Mouse (Mus musculus) kidney, embryonic 15.5 days (tissue): ENCODE data around the gene Camkv. TPM values are rescaled to one million over a fixed set of nuclear protein-coding genes. Genes with fewer than 3 reads are reported as not detected.

ENCODE experiments used
- ATAC-seq: fragments of 200-750 bp; cut with Nextera tagmentation; replicated peaks from 2 replicates; pipeline ENCODE4 v1.8.0; 2017; ENCODE audit warnings: moderate TSS enrichment; ENCODE audit not compliant: low FRiP score
- H3K27ac ChIP-seq: fragments of 300-500 bp; sonication (generic); 2 replicates; pipeline ENCODE4 v1.5.1; 2015; ENCODE audit warnings: mild to moderate bottlenecking, inconsistent platforms
- H3K27me3 ChIP-seq: fragments of 300-500 bp; sonication (generic); 2 replicates; pipeline ENCODE4 v1.6.1; 2015; ENCODE audit warnings: inconsistent platforms
- H3K36me3 ChIP-seq: fragments of 300-500 bp; sonication (generic); 2 replicates; pipeline ENCODE4 v1.6.1; 2015; ENCODE audit warnings: inconsistent platforms
- H3K4me1 ChIP-seq: fragments of 300-500 bp; sonication (generic); 2 replicates; pipeline ENCODE4 v1.6.1; 2015; ENCODE audit warnings: inconsistent platforms
- H3K4me2 ChIP-seq: fragments of 300-500 bp; sonication (generic); 2 replicates; pipeline ENCODE4 v1.6.1; 2015; ENCODE audit warnings: moderate library complexity, mild to moderate bottlenecking, inconsistent platforms
- H3K4me3 ChIP-seq: fragments of 300-500 bp; sonication (generic); replicated peaks from 2 replicates; pipeline ENCODE4 v1.5.1; 2015; ENCODE audit warnings: mild to moderate bottlenecking, inconsistent platforms
- H3K9ac ChIP-seq: fragments of 300-500 bp; sonication (generic); 2 replicates; pipeline ENCODE4 v1.6.1; 2015; ENCODE audit warnings: mild to moderate bottlenecking, inconsistent platforms
- H3K9me3 ChIP-seq: fragments of 300-500 bp; sonication (generic); replicated peaks from 2 replicates; pipeline ENCODE4 v1.6.1; 2016; ENCODE audit warnings: inconsistent platforms
- WGBS: fragments of 180-500 bp; shearing (Covaris S2); methylation state at CpG from one replicate; pipeline ENCODE4 v1.1.7; 2015; ENCODE audit warnings: mixed read lengths; 5-methylcytosine and 5-hydroxymethylcytosine counted together
- polyA plus RNA-seq: library from polyadenylated mRNA; unstranded; fragments of >200 nt; fragmentation: Nextera tagmentation; extraction: Ambion mirVana; gene quantifications from 2 replicates; pipeline ENCODE4 v1.2.1, GENCODE M21; 2015

Gene Camkv
- polyA plus RNA-seq, 1 experiment from 2014 or later: 2.2 TPM

- WGBS: 90% methylated on average over 7 of the region's 7 CpGs
- Histone ChIP-seq H3K27ac (no peak overlapping the region), H3K4me1 (0 out of 2 replicates have a peak, but pooled peaks cover 5% of the 10 kb centered on the region), H3K4me3 (no peak overlapping the region), H3K36me3 (peaks cover 68% of the 10 kb centered on the region), H3K9ac (no peak overlapping the region), H3K4me2 (no peak overlapping the region), H3K27me3 (no peaks in the 10 kb centered on the region), H3K9me3 (no peaks in the 10 kb centered on the region)
- ATAC-seq: no peak
These were observed 33.1 kb downstream of the Camkv start for GRCm38 (mm10) chr9:107968531-107968930.

DNA sequence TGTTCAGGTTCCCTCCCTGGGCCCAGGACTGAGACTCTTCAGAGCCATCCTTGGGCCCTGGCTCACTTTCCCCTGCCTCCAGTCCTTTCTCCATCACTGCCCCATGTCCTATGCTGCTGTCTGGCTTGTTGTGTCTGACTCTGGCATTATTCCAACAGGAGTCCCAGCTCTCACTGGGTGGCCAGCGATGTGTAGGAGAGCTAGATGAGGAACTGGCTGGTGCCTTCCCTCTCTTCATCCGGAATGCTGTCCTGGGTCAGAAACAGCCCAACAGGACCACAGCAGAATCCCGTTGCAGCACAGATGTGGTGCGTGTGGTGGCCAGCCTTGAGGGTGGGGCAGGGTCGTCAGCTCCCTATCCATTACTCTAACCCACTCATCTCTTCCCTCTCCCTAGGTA lies 34.8 kb downstream of the Camkv start:
- WGBS: 80% methylated on average over 5 of the region's 5 CpGs
- peaks cover 54% of the 10 kb centered on the region for H3K36me3 ChIP-seq
- H3K27ac ChIP-seq: no peak overlapping the region
- H3K4me1 ChIP-seq: peaks cover 7% of the 10 kb centered on the region
- no peak for ATAC-seq
- no peak overlapping the region for H3K4me2 ChIP-seq
- no peaks in the 10 kb centered on the region for H3K9me3 ChIP-seq
- H3K27me3 ChIP-seq: no peaks in the 10 kb centered on the region
- H3K4me3 ChIP-seq: no peak overlapping the region
- no peak overlapping the region for H3K9ac ChIP-seq

- no peak overlapping the region for H3K4me2 ChIP-seq
- 65% methylated on average over 8 of the region's 8 CpGs for WGBS
- H3K4me3 ChIP-seq: no peak overlapping the region
- H3K27ac ChIP-seq: no peak overlapping the region
- peak; percentile 60; the same call in 1 of the 2 replicates for ATAC-seq
- no peak overlapping the region for H3K9ac ChIP-seq
- peaks cover 13% of the 10 kb centered on the region for H3K4me1 ChIP-seq
- no peaks in the 10 kb centered on the region for H3K27me3 ChIP-seq
- no peaks in the 10 kb centered on the region for H3K9me3 ChIP-seq
- peaks cover 49% of the 10 kb centered on the region for H3K36me3 ChIP-seq
These were observed 36.4 kb downstream of the Camkv start for GRCm38 (mm10) chr9:107971690-107972541.

GRCm38 (mm10) chr9:107974491-107975171 lies 39.2 kb downstream of the Camkv start:
- Histone ChIP-seq H3K27me3 (no peaks in the 10 kb centered on the region), H3K9ac (no peak overlapping the region), H3K9me3 (no peaks in the 10 kb centered on the region), H3K4me3 (no peak overlapping the region), H3K27ac (peak overlapping the region; percentile 72), H3K36me3 (peaks cover 26% of the 10 kb centered on the region), H3K4me2 (no peak overlapping the region), H3K4me1 (peaks cover 13% of the 10 kb centered on the region)
- ATAC-seq: no peak
- 78% methylated on average over 10 of the region's 10 CpGs for WGBS

DNA sequence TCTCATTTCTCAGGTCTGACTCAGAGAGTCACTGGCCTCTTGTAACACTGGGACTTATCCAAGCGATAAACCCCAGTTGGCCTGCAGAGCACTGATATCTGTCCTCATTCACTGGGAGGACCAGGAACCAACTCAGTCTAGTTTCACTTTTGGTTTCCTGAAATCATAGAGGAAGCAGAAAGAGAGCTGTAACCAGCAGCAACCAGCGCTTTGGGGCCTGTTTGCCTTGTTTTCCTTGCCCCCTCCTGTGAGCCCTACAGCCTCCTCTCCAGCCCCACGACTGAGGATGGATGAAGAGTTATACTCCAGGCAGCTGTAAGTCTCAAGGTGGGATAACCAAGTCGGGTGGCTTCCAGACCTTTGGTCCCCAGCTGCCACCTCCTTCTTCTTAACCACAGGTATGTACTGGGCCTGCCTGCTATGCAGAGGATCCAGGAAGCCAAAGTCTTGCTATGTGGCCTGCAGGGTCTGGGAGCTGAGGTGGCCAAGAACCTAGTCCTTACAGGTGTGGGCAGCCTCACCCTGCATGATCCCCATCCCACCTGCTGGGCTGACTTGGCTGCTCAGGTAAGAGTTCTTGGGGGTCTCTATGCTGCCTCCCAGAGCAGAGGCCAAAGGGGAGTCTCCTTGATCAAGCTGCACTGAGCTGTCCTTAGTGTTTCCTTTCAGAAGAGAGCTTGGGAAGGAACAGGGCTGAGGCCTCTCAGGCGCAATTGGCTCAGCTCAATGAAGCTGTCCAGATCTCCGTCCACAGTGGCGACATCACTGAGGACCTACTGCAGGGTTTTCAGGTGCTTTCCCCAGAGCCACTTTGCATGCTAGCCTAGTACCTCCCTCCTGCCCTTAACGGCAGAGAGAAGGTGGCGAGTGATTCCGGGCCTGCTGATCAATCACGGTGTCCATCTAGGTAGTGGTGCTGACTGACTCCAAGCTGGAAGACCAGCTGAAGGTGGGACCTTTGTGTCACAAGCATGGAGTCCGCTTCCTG lies 40.2 kb downstream of the Camkv start, which contains the start of gene Uba7:
Uba7 (plus strand) TSS at position 107 of the 988 bp plus-strand sequence.
- Histone ChIP-seq H3K4me3 (no peak within 1 kb of the TSS; the same call in 1 of the 2 replicates), H3K27me3 (no peaks in the 10 kb centered on the region), H3K4me1 (peaks cover 15% of the 10 kb centered on the region), H3K36me3 (peaks cover 17% of the 10 kb centered on the region), H3K9ac (peak within 1 kb of the TSS; percentile 3; the same call in 1 of the 2 replicates), H3K4me2 (peak within 1 kb of the TSS; percentile 32), H3K27ac (peak within 1 kb of the TSS; percentile 72), H3K9me3 (no peaks in the 10 kb centered on the region)
- WGBS: 65% methylated on average over 12 of the region's 12 CpGs
- ATAC-seq: peak; percentile 69; the same call in 1 of the 2 replicates

GRCm38 (mm10) chr9:107978815-107979214 lies 43.3 kb downstream of the Camkv start:
- H3K27me3 ChIP-seq: no peaks in the 10 kb centered on the region
- no peak overlapping the region for H3K9ac ChIP-seq
- WGBS: 90% methylated on average over 12 of the region's 12 CpGs
- no peaks in the 10 kb centered on the region for H3K36me3 ChIP-seq
- H3K27ac ChIP-seq: no peak overlapping the region
- H3K4me2 ChIP-seq: no peak overlapping the region
- no peaks in the 10 kb centered on the region for H3K9me3 ChIP-seq
- ATAC-seq: no peak
- peaks cover 47% of the 10 kb centered on the region for H3K4me1 ChIP-seq
- no peak overlapping the region for H3K4me3 ChIP-seq

GRCm38 (mm10) chr9:107981684-107982605 lies 46.5 kb downstream of the Camkv start:
- ATAC-seq: peak; percentile 44
- WGBS: 30% methylated on average over 7 of the region's 7 CpGs
- peak overlapping the region; percentile 100 for H3K27ac ChIP-seq
- peaks cover 61% of the 10 kb centered on the region for H3K4me1 ChIP-seq
- peak overlapping the region; percentile 61 for H3K9ac ChIP-seq
- H3K27me3 ChIP-seq: no peaks in the 10 kb centered on the region
- no peaks in the 10 kb centered on the region for H3K36me3 ChIP-seq
- no peaks in the 10 kb centered on the region for H3K9me3 ChIP-seq
- peak overlapping the region; percentile 77 for H3K4me3 ChIP-seq
- peak overlapping the region; percentile 82 for H3K4me2 ChIP-seq

- Histone ChIP-seq H3K9me3 (no peaks in the 10 kb centered on the region), H3K36me3 (no peaks in the 10 kb centered on the region), H3K4me1 (peaks cover 61% of the 10 kb centered on the region), H3K27ac (peak within 1 kb of the TSS; percentile 100), H3K4me3 (peak within 1 kb of the TSS; percentile 77), H3K9ac (peak within 1 kb of the TSS; percentile 61), H3K27me3 (no peaks in the 10 kb centered on the region), H3K4me2 (peak within 1 kb of the TSS; percentile 82)
- 10% methylated on average over 14 of the region's 14 CpGs for WGBS
- peak; percentile 67 for ATAC-seq
These were observed 47.3 kb downstream of the Camkv start, which contains the start of gene Gm20661 for GRCm38 (mm10) chr9:107982681-107983346. Gene Gm20661, plus strand, starts transcription at chr9:107983058.

DNA sequence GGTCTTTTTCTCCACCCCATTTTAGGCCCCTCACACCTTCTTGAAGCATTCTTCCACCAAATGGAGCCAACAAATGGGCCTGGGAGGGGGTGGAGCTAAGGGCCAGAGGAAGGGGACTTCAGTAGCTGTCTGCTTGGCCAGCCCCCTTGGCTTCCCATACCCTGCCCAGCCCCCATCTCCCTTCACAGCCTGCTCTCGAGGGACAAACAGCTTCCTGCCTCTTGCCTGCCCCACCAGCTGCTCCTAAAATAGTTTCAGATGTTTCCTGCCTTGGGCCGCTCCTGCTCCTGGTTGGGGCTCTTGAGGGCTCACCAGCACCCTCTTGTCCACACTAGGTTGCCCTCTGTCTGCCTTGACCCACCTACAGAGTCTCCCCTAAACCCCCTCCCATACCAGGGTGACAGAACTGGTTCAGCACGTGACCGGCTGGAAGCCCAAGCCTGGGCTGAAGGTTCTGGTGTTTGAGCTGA lies 48.0 kb downstream of the Camkv start:
- Histone ChIP-seq H3K9ac (peak overlapping the region; percentile 61), H3K4me1 (peaks cover 61% of the 10 kb centered on the region), H3K27me3 (no peaks in the 10 kb centered on the region), H3K9me3 (no peaks in the 10 kb centered on the region), H3K36me3 (no peaks in the 10 kb centered on the region), H3K27ac (peak overlapping the region; percentile 100), H3K4me3 (peak overlapping the region; percentile 77), H3K4me2 (peak overlapping the region; percentile 82)
- peak; percentile 61 for ATAC-seq
- WGBS: 12% methylated on average over 4 of the region's 4 CpGs

GRCm38 (mm10) chr9:107984052-107984753 lies 48.7 kb downstream of the Camkv start:
- Histone ChIP-seq H3K9me3 (no peaks in the 10 kb centered on the region), H3K27me3 (no peaks in the 10 kb centered on the region), H3K4me3 (peak overlapping the region; percentile 77), H3K9ac (peak overlapping the region; percentile 61), H3K36me3 (no peaks in the 10 kb centered on the region), H3K27ac (peak overlapping the region; percentile 100), H3K4me2 (peak overlapping the region; percentile 82), H3K4me1 (peaks cover 61% of the 10 kb centered on the region)
- no peak for ATAC-seq
- WGBS: 35% methylated on average over 19 of the region's 19 CpGs
